Mouse (Mus musculus) brown adipose tissue, adult 24 weeks (tissue): ENCODE measurements around the gene Pnpla2. TPM values are rescaled to one million over a fixed set of nuclear protein-coding genes. Genes with fewer than 3 reads are reported as not detected.
"Not testable (repeated sequence)": the region's sequence is repeated elsewhere in the genome, so short reads cannot be mapped to it uniquely, and the experiment has no call there.

Experiments used
- H3K27ac ChIP-seq: fragments of 200-500 bp; replicated peaks from 2 replicates; pipeline ENCODE4 v1.5.1; 2012; ENCODE audit warnings: low read depth, mild to moderate bottlenecking, low read length
- H3K4me1 ChIP-seq: fragments of 200-500 bp; 2 replicates; pipeline ENCODE4 v1.6.1; 2012; ENCODE audit warnings: low read length, mixed read lengths; ENCODE audit not compliant: control insufficient read depth, insufficient read depth, insufficient read length
- H3K4me3 ChIP-seq: fragments of 200-500 bp; 2 replicates; pipeline ENCODE4 v1.5.1; 2012; ENCODE audit warnings: low read depth, mild to moderate bottlenecking, low read length, moderate library complexity; ENCODE audit not compliant: insufficient read depth
- polyA plus RNA-seq: library from polyadenylated mRNA; stranded (reverse); fragments of >200 nt; gene quantifications from 2 replicates; pipeline ENCODE4 v1.2.4, GENCODE M21; 2012; ENCODE audit not compliant: missing spikeins, insufficient read depth, insufficient read length

The Pnpla2 gene
- polyA plus RNA-seq, 1 experiment = 2,404 TPM

DNA sequence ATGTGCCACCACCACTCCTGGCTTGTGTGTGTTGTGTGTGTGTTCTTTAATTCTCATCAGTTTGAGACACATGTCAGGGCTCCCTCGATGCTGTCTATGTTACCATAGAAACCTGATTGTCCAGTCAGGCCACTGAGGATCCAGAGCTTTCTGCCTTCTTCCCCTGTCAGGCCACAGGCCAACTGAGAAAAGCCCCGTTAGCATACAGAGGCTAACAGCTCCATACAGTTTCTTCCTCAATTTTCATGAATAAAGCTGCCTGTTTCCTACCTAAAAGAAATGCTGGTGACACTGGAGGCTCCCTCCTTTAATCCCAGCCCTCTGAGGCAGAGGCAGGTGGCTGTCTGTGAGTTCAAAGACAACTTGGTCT is 18.5 kb upstream of the Pnpla2 start:
- Histone ChIP-seq H3K4me1 (peaks cover 16% of the 10 kb centered on the region), H3K4me3 (peak overlapping the region; percentile 97), H3K27ac (no peak overlapping the region)

DNA sequence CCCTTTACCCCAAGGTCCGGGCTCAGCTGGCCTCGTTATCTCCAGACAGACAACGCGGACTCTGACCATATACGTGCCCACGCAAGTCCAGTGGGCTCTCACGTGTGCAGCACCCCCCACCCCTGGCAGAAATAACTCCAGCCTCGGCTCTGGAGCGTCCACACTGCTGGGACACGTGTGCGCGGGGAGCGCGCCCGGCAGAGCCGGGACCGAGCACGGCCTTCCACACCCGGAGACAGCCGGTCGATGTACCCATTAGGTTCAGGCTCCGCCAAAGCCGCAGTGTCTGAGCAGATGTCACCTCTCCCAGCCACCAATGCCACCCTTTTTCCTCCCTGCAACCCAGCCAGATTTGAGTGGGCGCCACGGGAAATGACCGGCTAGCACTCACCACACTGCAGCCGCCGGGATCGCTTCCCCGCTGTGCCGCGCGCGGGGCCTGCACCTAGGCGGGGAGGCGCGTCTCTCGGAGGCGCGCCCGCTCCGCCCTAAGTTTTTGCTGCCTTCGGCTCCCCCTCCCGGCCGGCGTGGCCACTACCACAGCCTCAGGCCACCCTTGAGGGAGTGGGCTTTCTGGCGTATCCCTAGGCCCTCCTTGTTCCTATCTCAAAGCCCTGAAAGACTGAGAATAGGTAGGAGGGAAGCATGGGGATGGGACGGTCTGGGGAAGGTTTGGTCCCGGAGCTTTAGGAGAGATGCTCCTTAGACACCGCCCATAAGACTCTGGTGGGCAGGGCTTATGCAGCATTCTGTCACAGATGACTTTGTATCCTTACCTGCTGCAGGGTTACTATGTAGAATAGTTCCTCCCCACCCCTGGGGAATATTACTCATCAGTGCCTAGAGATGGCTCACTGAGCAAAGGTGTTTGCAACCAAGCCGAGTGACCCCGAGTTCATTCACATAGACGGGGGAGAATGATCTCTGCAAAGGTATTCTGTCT is 17.5 kb upstream of the Pnpla2 start, which contains the start of gene Slc25a22:
Slc25a22 (minus strand) TSS at position 715 of the 943 bp plus-strand sequence.
- H3K4me3 ChIP-seq = peak within 1 kb of the TSS; percentile 97
- H3K27ac ChIP-seq = peak within 1 kb of the TSS; percentile 82
- H3K4me1 ChIP-seq = peaks cover 16% of the 10 kb centered on the region

DNA sequence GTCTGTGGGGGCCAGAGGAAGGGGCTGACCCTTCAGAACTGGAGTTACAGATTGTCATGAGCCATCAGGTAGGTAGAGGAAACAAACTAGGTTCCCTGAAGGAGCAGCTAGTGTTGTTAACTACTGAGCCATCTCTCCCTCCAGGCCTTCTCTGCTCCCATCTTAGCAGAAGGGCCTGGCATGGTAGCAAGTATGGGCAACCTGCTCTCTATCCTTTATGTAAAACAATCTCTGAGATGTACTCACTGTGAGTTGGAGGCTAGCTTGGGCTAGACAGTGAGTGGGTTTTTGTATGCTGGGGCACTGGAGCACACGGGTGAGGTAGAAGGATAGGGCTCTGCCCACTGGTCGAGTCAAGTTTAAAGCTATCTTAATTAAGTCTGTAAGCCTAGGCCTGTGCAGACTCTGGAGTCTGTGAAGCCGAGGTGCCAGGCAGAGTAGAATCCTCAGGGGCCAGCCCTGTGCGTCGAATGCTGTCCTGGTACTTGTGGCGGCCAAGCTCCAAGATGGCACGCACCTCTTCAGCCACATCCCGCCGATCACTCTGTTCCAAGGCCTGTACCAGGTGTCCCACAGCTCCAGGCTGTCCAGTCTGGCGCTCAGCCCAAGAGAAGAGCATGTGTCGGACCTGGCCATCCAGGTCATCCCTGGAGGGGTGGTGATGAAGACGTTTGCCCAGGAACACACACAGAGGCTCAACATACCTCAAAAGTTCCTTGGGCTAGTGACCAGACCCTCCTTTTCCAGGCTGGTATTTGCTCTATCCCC is 16.6 kb upstream of the Pnpla2 start:
- H3K27ac ChIP-seq = no peak overlapping the region
- H3K4me3 ChIP-seq = no peak overlapping the region
- peaks cover 19% of the 10 kb centered on the region for H3K4me1 ChIP-seq

DNA sequence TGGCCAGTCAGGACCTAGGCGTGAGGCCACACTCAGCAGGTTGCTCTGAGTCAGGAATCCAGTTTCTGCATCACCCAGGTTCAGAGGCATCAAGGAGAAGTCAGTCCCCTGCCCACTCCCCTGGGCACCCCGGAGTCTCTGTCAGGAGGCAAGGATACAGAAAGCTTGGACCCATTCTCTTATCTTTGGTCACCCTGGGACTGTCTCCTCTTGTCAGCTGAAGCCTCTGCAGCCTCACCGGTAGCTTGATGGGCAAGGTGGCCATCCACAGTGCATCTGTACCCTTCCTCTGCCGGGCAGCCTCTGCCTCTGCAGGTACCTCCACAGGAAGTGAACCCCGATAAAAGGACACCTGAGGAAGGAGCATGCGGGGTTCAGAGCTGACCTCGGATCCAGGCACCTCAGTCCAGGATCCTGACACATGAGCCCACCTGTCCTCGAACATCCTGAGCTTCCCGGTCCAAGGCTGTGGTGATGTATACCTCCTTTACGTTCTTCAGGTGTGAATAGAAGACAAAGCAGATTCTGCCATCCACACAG is 15.8 kb upstream of the Pnpla2 start:
- H3K4me1 ChIP-seq = peaks cover 18% of the 10 kb centered on the region
- no peak overlapping the region for H3K27ac ChIP-seq
- H3K4me3 ChIP-seq = no peak overlapping the region

DNA sequence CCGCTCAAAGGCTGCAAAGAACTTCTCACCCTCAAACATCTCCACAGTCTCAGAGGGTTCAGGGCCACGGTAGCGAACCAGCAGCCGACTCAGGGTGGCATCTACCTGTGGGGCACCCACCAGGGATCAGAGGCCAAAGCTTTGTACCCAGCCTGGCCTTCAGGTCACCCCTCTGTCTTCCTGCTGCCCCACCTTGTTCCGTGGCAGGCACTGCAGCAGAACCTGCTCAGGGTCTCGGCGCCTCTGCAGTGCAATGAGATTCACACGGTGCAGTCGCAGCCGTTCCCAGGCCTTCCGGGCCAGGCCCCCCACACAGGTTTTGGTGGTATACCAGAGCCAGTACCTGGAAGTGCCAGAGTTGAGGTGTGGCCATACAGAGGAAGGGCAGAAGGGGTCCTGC is 15.2 kb upstream of the Pnpla2 start:
- Histone ChIP-seq H3K27ac (no peak overlapping the region), H3K4me3 (no peak overlapping the region), H3K4me1 (peaks cover 18% of the 10 kb centered on the region)

GRCm38 (mm10) chr7:141440613-141441012 is 14.4 kb upstream of the Pnpla2 start:
- H3K27ac ChIP-seq = no peak overlapping the region
- H3K4me1 ChIP-seq = peaks cover 14% of the 10 kb centered on the region

GRCm38 (mm10) chr7:141441460-141441859 is 13.5 kb upstream of the Pnpla2 start:
- Histone ChIP-seq H3K4me3 (no peak overlapping the region), H3K4me1 (peaks cover 8% of the 10 kb centered on the region), H3K27ac (no peak overlapping the region)

More at GRCm38 (mm10) chr7:141440613-141441012, 14.4 kb upstream of the Pnpla2 start:
- H3K4me3 ChIP-seq = no peak overlapping the region

DNA sequence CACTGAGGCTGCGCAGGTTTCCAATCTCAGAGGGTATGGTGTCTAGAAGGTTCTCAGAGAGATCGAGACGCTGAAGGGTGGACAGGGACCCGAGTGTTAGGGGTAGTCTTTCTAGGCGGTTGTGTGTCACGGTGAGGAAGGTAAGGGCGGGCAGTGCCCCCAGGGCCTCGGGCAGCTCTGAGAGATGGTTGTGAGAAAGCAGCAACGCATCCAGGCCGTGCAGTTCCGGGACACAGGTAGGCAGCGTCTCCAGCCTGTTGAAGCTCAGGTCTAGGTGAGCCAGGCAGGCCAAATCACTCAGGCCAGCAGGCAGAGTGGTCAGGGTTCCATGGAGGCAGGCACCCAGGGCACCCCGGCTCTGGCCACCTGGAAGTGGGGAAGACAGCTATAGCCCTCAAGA is 12.8 kb upstream of the Pnpla2 start:
- Histone ChIP-seq H3K4me3 (no peak overlapping the region), H3K27ac (no peak overlapping the region), H3K4me1 (peaks cover 4% of the 10 kb centered on the region; the same call in 1 of the 2 replicates)

GRCm38 (mm10) chr7:141443081-141443821 is 11.7 kb upstream of the Pnpla2 start:
- Histone ChIP-seq H3K4me1 (peaks cover 4% of the 10 kb centered on the region; the same call in 1 of the 2 replicates), H3K4me3 (peak overlapping the region; percentile 48), H3K27ac (no peak overlapping the region)

- Histone ChIP-seq H3K27ac (peak within 1 kb of the TSS; percentile 53; the same call in 1 of the 2 replicates), H3K4me3 (peak within 1 kb of the TSS; percentile 48), H3K4me1 (peaks cover 7% of the 10 kb centered on the region; the same call in 1 of the 2 replicates)
Measured at GRCm38 (mm10) chr7:141443828-141444237, 11.2 kb upstream of the Pnpla2 start, which contains the start of gene Pidd1. Gene Pidd1, minus strand, starts transcription at chr7:141444025.

GRCm38 (mm10) chr7:141446374-141446773 is 8.6 kb upstream of the Pnpla2 start:
- not testable (repeated sequence) for H3K4me1 ChIP-seq, H3K27ac ChIP-seq, H3K4me3 ChIP-seq

DNA sequence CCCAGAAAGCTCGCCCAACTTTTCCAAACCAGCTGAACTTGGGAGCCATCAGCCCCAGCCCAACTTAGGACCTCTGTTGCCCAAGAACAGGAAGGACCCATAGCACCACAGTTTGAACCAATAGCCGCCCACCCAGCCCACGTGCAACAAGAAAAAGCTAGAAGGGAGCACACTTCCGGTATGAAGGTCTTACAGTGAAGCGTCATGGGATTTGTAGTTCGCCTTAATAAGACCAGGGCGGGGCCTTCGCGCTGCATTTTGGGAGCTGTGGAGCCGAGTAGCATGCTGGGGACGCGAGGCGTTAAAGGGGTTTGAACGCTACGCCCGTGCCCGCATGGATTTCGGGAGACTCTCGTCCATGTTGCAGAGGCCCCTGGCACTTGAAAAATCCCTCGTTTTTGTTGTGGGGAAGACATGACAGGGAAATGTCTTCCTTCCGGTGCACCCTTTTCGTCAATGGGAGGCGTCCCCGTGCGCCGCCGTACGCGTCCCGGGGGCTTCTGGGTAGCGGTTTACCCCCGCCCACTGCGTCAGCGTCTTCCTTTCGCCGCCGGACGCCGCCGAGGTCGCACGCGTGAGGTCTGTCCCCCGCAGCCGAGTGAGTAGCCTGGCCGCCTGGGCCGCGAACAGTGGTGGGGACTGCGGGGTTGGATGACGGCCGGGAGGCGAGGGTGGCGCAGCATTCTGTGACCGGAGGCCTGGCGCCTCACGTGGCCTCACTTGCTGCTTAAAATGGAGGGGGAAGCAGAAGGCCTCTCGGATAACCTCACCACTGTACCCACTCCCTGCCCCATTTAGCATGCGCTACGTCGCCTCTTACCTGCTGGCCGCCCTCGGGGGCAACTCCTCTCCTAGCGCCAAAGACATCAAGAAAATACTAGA is 7.6 kb upstream of the Pnpla2 start, which contains the start of gene Rplp2:
Rplp2 (plus strand) TSS at position 261 of the 882 bp plus-strand sequence.
- H3K4me3 ChIP-seq = peak within 1 kb of the TSS; percentile 87
- H3K4me1 ChIP-seq = peaks cover 7% of the 10 kb centered on the region; the same call in 1 of the 2 replicates
- peak within 1 kb of the TSS; percentile 100 for H3K27ac ChIP-seq

- H3K4me1 ChIP-seq = peaks cover 5% of the 10 kb centered on the region
- peak overlapping the region; percentile 78 for H3K27ac ChIP-seq
- no peak overlapping the region for H3K4me3 ChIP-seq
Measured at GRCm38 (mm10) chr7:141451928-141452327, 3.1 kb upstream of the Pnpla2 start.
